8 mouse cellular contexts compared by ENCODE assay signal in the genomic region with DNA sequence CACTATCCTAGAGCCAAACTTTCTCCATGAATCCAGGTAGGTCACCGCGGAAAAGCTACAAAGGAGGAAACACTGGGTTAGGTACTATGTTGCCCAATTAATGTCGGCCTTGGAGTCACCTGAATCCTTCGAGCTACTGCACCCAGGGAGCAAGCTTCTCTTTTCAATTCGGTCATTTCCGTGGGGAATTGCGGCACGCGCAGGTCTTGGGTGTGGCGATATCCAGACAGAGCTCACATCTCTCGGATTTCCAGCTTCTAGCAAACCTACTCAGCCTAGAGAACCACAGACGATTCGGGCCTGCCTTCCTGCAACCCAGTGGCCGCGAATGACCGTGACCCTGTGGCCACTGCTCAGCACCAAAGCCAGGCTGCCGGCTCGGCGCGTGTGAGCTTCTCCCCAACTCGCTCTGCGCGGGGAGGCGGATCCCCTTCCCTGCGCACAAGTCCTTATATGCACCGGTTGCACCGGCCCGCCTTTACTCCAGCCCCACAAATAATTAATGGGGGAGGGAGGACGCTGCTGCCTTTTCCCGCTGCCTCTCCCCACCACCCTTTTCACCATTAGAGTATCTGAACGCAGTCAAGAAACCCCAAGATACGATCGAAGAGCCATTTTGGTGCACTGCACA. TPM values are rescaled to one million over a fixed set of nuclear protein-coding genes. Genes with fewer than 3 reads are reported as not detected.
DNase-seq lines count a peak whose midpoint lies in the region; ATAC-seq lines count a peak whose summit lies in the region.

No protein-coding gene starts in this region.

- peaks cover 14% of the 10 kb centered on the region for H3K4me1 ChIP-seq in limb, embryonic 15.5 days
- H3K4me1 ChIP-seq in midbrain, embryonic 15.5 days: peaks cover 25% of the 10 kb centered on the region
- peaks cover 4% of the 10 kb centered on the region; the same call in 1 of the 2 replicates for H3K4me1 ChIP-seq in stomach, embryonic 14.5 days (ENCODE audit: control insufficient read depth, insufficient read depth, low read length)

- H3K27ac ChIP-seq in limb, embryonic 15.5 days: no peak overlapping the region
- peak overlapping the region; percentile 96 for H3K27ac ChIP-seq in midbrain, embryonic 15.5 days
- H3K27ac ChIP-seq in stomach, embryonic 14.5 days (ENCODE audit: low read length): peak overlapping the region; percentile 68; the same call in 1 of the 2 replicates

- H3K9ac ChIP-seq in limb, embryonic 15.5 days: peak overlapping the region; percentile 37
- peak overlapping the region; percentile 97 for H3K9ac ChIP-seq in midbrain, embryonic 15.5 days
- H3K9ac ChIP-seq in stomach, embryonic 14.5 days (replicated peaks; ENCODE audit: low read depth, low read length): peak overlapping the region; percentile 49

- no peaks in the 10 kb centered on the region for H3K9me3 ChIP-seq in limb, embryonic 15.5 days
- no peaks in the 10 kb centered on the region for H3K9me3 ChIP-seq in midbrain, embryonic 15.5 days
- H3K9me3 ChIP-seq in stomach, embryonic 14.5 days (ENCODE audit: control insufficient read depth, low read depth, low read length): no peaks in the 10 kb centered on the region

- peak overlapping the region; percentile 62 for H3K4me3 ChIP-seq in limb, embryonic 15.5 days
- H3K4me3 ChIP-seq in midbrain, embryonic 15.5 days: peak overlapping the region; percentile 74
- peak overlapping the region; percentile 75 for H3K4me3 ChIP-seq in stomach, embryonic 14.5 days (ENCODE audit: low read depth, low read length)

- peak; percentile 46 for ATAC-seq in cerebellum, adult (ENCODE audit: insufficient number of reproducible peaks, low FRiP score, low TSS enrichment)
- ATAC-seq in limb, embryonic 15.5 days (ENCODE audit: insufficient number of reproducible peaks, low FRiP score, low TSS enrichment, low read depth): peak; percentile 23; the same call in 1 of the 2 replicates
- ATAC-seq in midbrain, embryonic 15.5 days (replicated peaks): peak; percentile 69
- ATAC-seq in stomach, embryonic 14.5 days (ENCODE audit: insufficient number of reproducible peaks, insufficient read depth, low FRiP score, low read depth): peak; percentile 73

- WGBS in limb, embryonic 15.5 days: under 1% methylated on average over 33 of the region's 33 CpGs
- under 1% methylated on average over 33 of the region's 33 CpGs for WGBS in midbrain, embryonic 15.5 days
- under 1% methylated on average over 33 of the region's 33 CpGs for WGBS in stomach, embryonic 14.5 days

- peaks cover 22% of the 10 kb centered on the region for H3K27me3 ChIP-seq in limb, embryonic 15.5 days
- no peaks in the 10 kb centered on the region for H3K27me3 ChIP-seq in midbrain, embryonic 15.5 days (replicated peaks)
- no peaks in the 10 kb centered on the region for H3K27me3 ChIP-seq in stomach, embryonic 14.5 days (ENCODE audit: control insufficient read depth, insufficient read depth, low read length)

- no peak for DNase-seq in cerebellum, adult 9-10 months
- DNase-seq in embryo, embryonic 11.5 days (ENCODE audit: low read depth, low spot score): peak; percentile 31
- peak; percentile 67 to 76 for DNase-seq in heart, adult 18-20 months
- DNase-seq in kidney, adult 9 months: peak; percentile 35

- H3K36me3 ChIP-seq in limb, embryonic 15.5 days: no peaks in the 10 kb centered on the region
- H3K36me3 ChIP-seq in midbrain, embryonic 15.5 days (replicated peaks): no peaks in the 10 kb centered on the region
- no peaks in the 10 kb centered on the region for H3K36me3 ChIP-seq in stomach, embryonic 14.5 days (ENCODE audit: control insufficient read depth, insufficient read depth, low read length)

- H3K4me2 ChIP-seq in limb, embryonic 15.5 days: peak overlapping the region; percentile 95
- peak overlapping the region; percentile 81 for H3K4me2 ChIP-seq in midbrain, embryonic 15.5 days
- H3K4me2 ChIP-seq in stomach, embryonic 14.5 days (replicated peaks; ENCODE audit: low read depth, low read length): peak overlapping the region; percentile 79

RNA-seq across cellular contexts. Expression of gene Tnik, which starts 0.5 kb away (rescaled TPM):
- total RNA-seq in heart, adult 18-20 months (2021): 10 to 100 TPM; 22.8 to 26.3 TPM
- polyA plus RNA-seq in limb, embryonic 15.5 days (2015; fragmentation: Nextera tagmentation; extraction: Ambion mirVana): 7.1 and 7.6 TPM in 2 replicates
- 74.3 and 88.8 TPM in 2 replicates for polyA plus RNA-seq in midbrain, embryonic 15.5 days (2015; fragmentation: Nextera tagmentation; extraction: Ambion mirVana)
- 26.3 and 29.8 TPM in 2 replicates for polyA plus RNA-seq in stomach, embryonic 14.5 days (2014; fragmentation: Nextera tagmentation; extraction: Ambion mirVana)

Comparison
In these comparisons a context has a peak if more than half of its experiments do, and no peak if none do; other contexts are left out.
1. ATAC-seq: peak in every context shown above with its lines; median percentile 73 in stomach, embryonic 14.5 days; 69 in midbrain, embryonic 15.5 days; 46 in cerebellum, adult; 23 in limb, embryonic 15.5 days.
2. H3K9ac ChIP-seq: peak in every context shown above with its lines; median percentile 97 in midbrain, embryonic 15.5 days; 49 in stomach, embryonic 14.5 days; 37 in limb, embryonic 15.5 days.